Mouse (Mus musculus): ENCODE data around the gene Slu7. TPM values are rescaled to one million over a fixed set of nuclear protein-coding genes. Genes with fewer than 3 reads are reported as not detected.

Gene Slu7
- 4.1 and 4.5 TPM in 2 replicates for polyA plus RNA-seq (2012; rRNA removed)

DNA sequence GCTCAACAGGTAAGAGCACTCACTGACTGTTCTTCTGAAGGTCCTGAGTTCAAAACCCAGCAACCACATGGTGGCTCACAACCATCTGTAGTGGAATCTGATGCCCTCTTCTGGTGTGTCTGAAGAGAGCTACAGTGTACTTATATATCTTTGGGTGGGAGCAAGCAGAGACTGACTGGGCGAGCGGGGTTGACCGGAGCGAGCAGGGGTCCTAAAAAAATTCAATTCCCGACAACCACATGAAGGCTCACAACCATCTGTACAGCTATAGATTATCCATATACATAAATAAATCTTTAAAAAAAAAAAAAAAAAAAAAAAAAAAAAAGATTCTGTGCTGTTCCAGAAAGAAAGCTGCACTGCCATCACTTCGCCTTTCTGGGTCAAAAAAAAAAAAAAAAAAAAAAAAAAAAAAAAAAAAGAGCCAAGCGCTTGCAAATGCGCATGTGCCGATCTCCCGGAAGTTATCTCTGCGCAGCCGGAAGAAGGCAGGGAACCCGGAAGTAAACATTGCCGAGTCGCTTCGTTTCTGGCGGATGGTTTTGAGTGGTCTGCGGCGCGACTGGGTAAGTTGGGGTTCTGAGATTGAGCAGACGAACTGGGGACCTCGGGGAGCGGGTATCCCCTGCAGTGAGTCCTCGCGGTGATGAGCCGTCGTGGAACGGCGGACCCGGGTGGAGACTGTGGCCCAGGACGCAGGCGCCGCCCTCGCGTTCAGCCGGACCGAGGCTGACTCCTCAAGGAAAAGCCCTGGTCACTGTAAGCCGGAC lies at the start of gene Slu7:
Gene Slu7, plus strand, starts transcription at position 491 of the 770 bp plus-strand sequence.
- WGBS, result 11% methylated on average over 38 of the region's 38 CpGs
- Histone ChIP-seq H3K4me1 (replicated peaks; ENCODE audit: control insufficient read depth, insufficient read depth, low read length) (peaks cover 5% of the 10 kb centered on the region), H3K27me3 (ENCODE audit: control insufficient read depth, insufficient read depth, low read length) (no peaks in the 10 kb centered on the region), H3K36me3 (ENCODE audit: control insufficient read depth, insufficient read depth, low read length) (peaks cover 13% of the 10 kb centered on the region), H3K4me3 (ENCODE audit: control insufficient read depth, insufficient read depth, low read length) (peak within 1 kb of the TSS; percentile 71), H3K27ac (ENCODE audit: control insufficient read depth, insufficient read depth, low read length) (no peak within 1 kb of the TSS)
- DNase-seq, result peak; percentile 59
- 0 out of 2 replicates have a peak, but pooled peaks have one; percentile 15 for TF ChIP-seq CTCF (IDR thresholded peaks at IDR 0.05; ENCODE audit: borderline replicate concordance, control insufficient read depth, extremely low read depth, insufficient read depth, low read length, poor library complexity)
- 0 out of 2 replicates have a peak, but pooled peaks have one; percentile 45 for TF ChIP-seq POLR2A (IDR thresholded peaks at IDR 0.05; ENCODE audit: control insufficient read depth, extremely low read depth, insufficient read depth, low read length, poor library complexity)

DNA sequence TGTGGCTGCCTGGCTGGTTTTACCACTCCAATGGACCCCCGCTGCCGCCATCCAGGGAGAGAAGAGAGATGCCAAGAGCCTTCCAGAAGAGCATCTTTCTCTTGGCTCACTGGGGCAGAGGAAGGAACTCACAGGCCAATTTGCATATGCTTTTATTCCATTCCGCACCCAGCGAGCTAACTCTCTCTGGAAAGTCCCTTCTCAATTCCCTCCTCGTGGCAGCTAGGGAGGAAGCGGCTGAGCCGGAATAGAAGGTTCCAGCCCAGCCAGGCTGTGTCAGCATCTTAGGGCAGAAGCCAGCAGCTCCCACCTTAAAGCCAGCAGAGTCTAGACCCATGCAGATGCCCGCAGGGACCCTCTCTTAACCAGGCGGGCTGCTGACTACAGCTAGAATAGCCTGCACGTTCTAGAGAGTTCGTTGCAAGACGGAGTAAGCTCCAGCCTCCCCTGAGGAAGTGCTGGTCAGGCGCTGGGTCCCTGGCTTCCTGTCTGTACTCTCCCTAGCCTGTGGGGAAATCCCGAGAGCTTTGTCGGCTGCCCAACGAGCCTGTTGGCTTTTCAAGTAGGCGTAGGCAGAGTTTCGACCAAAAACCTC lies 48.4 kb upstream of the Slu7 start:
- Histone ChIP-seq H3K4me3 (ENCODE audit: control insufficient read depth, insufficient read depth, low read length) (peak overlapping the region; percentile 6), H3K4me1 (replicated peaks; ENCODE audit: control insufficient read depth, insufficient read depth, low read length) (peaks cover 30% of the 10 kb centered on the region), H3K36me3 (ENCODE audit: control insufficient read depth, insufficient read depth, low read length) (no peaks in the 10 kb centered on the region), H3K27me3 (ENCODE audit: control insufficient read depth, insufficient read depth, low read length) (no peaks in the 10 kb centered on the region), H3K27ac (ENCODE audit: control insufficient read depth, insufficient read depth, low read length) (peak overlapping the region; percentile 3; the same call in 1 of the 2 replicates)
- DNase-seq, result peak; percentile 21
- WGBS, result 4% methylated on average over 18 of the region's 18 CpGs
- TF ChIP-seq POLR2A (IDR thresholded peaks at IDR 0.05; ENCODE audit: control insufficient read depth, extremely low read depth, insufficient read depth, low read length, poor library complexity), result no peak
- no peak for TF ChIP-seq CTCF (IDR thresholded peaks at IDR 0.05; ENCODE audit: borderline replicate concordance, control insufficient read depth, extremely low read depth, insufficient read depth, low read length, poor library complexity)

DNA sequence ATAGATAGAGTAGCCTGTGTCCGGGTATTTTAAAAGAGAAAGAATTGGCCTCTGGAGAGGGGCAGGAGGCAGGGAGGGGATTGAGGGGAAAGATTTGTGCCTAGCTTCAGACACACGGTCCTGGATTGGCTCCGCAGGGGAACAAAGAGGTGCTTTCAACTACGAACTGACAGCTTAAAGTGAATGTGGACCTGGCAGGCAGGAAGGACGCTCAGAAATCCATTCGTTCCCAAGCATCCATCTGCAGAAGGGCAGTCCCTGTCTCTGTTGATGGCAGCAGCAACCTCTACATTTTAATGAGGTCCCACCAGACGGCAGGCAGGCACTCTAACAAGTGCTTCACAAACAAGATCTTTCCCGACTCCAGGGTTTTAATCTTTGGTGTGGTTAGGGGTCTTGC lies 47.8 kb upstream of the Slu7 start:
- H3K27me3 ChIP-seq (ENCODE audit: control insufficient read depth, insufficient read depth, low read length), result no peaks in the 10 kb centered on the region
- TF ChIP-seq POLR2A (IDR thresholded peaks at IDR 0.05; ENCODE audit: control insufficient read depth, extremely low read depth, insufficient read depth, low read length, poor library complexity) (no peak), CTCF (IDR thresholded peaks at IDR 0.05; ENCODE audit: borderline replicate concordance, control insufficient read depth, extremely low read depth, insufficient read depth, low read length, poor library complexity) (no peak)
- WGBS, result 31% methylated on average over 8 of the region's 8 CpGs
- DNase-seq, result no peak
- H3K4me1 ChIP-seq (replicated peaks; ENCODE audit: control insufficient read depth, insufficient read depth, low read length), result peaks cover 30% of the 10 kb centered on the region
- no peaks in the 10 kb centered on the region for H3K36me3 ChIP-seq (ENCODE audit: control insufficient read depth, insufficient read depth, low read length)
- H3K27ac ChIP-seq (ENCODE audit: control insufficient read depth, insufficient read depth, low read length), result no peak overlapping the region; the same call in 1 of the 2 replicates
- H3K4me3 ChIP-seq (ENCODE audit: control insufficient read depth, insufficient read depth, low read length), result no peak overlapping the region

- 81% methylated on average over 14 of the region's 14 CpGs for WGBS
- H3K27me3 ChIP-seq (ENCODE audit: control insufficient read depth, insufficient read depth, low read length), result no peaks in the 10 kb centered on the region
- H3K4me1 ChIP-seq (replicated peaks; ENCODE audit: control insufficient read depth, insufficient read depth, low read length), result peaks cover 30% of the 10 kb centered on the region
- H3K36me3 ChIP-seq (ENCODE audit: control insufficient read depth, insufficient read depth, low read length), result no peaks in the 10 kb centered on the region
- no peak overlapping the region for H3K27ac ChIP-seq (ENCODE audit: control insufficient read depth, insufficient read depth, low read length)
- H3K4me3 ChIP-seq (ENCODE audit: control insufficient read depth, insufficient read depth, low read length), result no peak overlapping the region
- TF ChIP-seq POLR2A (IDR thresholded peaks at IDR 0.05; ENCODE audit: control insufficient read depth, extremely low read depth, insufficient read depth, low read length, poor library complexity), result no peak
- no peak for DNase-seq
These were observed 46.3 kb upstream of the Slu7 start for GRCm38 (mm10) chr11:43387004-43387880.

DNA sequence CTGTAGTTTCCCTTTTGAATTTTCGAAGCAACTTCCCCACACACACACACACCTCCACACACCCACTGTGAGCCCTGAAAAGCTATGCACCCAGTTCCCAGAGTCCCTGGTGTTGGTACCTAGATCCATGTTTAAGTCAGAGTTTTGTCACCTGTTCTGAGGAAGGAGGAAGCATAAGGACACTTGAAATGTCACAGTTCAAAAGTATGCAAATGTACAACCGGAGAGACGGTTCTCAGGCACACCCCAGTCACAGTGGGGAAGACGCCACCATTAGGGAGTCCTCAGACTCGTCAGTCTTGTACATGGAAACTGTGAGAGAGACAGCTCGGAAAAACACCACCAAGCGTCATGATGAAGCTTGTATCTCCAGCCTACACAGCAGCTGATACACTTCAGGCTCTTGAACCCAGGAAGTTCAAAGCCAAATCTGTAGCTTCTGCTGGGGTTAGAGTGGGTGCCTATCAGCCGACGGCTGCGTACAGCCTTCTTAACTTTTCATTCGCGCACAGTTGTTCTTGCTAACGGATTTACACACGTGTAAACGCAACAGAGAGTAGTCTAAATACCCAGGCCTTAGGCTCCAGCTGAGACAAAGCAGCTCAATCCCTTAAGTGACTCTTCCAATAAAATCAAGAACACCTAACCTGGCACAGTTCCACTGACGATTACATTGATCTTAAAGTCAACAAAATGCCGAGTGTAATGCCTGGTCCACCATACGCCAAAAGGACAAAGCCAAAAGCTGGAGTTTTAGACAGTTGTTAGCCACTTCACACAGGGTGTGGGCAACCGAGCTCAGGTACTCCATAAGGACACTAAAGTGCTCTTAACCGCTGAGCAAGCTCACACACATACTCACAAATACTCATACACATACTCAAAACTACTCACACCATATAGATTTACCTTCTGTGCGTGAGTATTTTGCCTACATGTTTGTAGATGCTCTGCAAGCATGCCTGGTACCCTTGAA lies 45.1 kb upstream of the Slu7 start:
- TF ChIP-seq POLR2A (IDR thresholded peaks at IDR 0.05; ENCODE audit: control insufficient read depth, extremely low read depth, insufficient read depth, low read length, poor library complexity) (no peak), CTCF (IDR thresholded peaks at IDR 0.05; ENCODE audit: borderline replicate concordance, control insufficient read depth, extremely low read depth, insufficient read depth, low read length, poor library complexity) (no peak)
- H3K4me3 ChIP-seq (ENCODE audit: control insufficient read depth, insufficient read depth, low read length), result no peak overlapping the region
- H3K27ac ChIP-seq (ENCODE audit: control insufficient read depth, insufficient read depth, low read length), result 0 out of 2 replicates have a peak overlapping the region, but pooled peaks have one; percentile 29
- peaks cover 30% of the 10 kb centered on the region for H3K4me1 ChIP-seq (replicated peaks; ENCODE audit: control insufficient read depth, insufficient read depth, low read length)
- 68% methylated on average over 21 of the region's 21 CpGs for WGBS
- H3K36me3 ChIP-seq (ENCODE audit: control insufficient read depth, insufficient read depth, low read length), result no peaks in the 10 kb centered on the region
- no peaks in the 10 kb centered on the region for H3K27me3 ChIP-seq (ENCODE audit: control insufficient read depth, insufficient read depth, low read length)
- no peak for DNase-seq
